Mouse (Mus musculus) A20 (cell line): ENCODE measurements at regions not wholly inside any gene's neighbourhood (a gene's known extent, or its start where the extent isn't known, plus 50 kb on each side); places are given as distances from the start of the nearest gene placed in this dataset.

Source experiments
- DNase-seq: peaks from one replicate; pipeline ENCODE4 v3.0.0-alpha.2; 2011; ENCODE audit warnings: low read depth, low spot score

DNA sequence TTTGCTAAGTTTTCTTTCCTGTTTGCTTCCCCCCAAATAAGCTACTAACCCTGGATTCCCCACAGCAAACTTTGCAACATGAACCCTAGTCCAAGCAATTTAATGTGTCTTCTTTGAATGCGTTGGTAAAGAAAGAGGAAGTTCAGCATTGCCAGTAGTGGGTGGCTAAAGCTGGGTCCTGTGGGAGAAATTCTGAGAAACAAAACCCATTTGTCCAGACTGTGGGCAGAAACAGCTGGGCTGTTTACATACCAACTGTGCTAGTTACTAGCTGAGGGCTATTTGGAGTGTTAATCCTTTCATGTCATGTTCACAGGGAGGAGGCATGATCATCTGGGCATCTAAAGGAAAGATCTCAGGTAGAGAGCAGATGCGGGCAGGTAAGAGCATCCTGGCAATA lies 51.8 kb upstream of the 1190002N15Rik start:
- peak; percentile 21 for DNase-seq

DNA sequence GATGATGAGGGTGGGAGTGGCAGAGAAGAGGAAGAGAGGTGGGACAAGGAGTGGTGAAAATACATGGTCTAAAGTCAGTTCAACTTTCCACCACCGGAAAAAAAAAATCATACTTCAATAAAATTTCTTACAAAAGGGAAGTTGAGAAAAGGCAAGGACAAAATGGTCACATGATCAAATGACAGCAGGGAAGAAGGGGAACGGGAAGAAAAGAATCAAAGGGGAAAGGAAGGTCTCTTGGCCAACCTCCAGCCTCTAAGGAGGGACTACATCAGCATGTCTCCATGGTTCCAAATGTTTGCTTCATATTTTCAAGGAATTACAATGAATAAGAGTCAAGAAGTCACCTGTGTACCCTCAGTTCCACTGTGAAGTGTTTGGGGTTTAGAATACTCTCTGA lies 64.7 kb upstream of the Slc9a9 start:
- no peak for DNase-seq

GRCm38 (mm10) chr9:94606422-94606821 lies 63.3 kb upstream of the Slc9a9 start:
- DNase-seq = no peak

- no peak for DNase-seq
Measured at GRCm38 (mm10) chr9:94607011-94607749, 62.5 kb upstream of the Slc9a9 start.

DNA sequence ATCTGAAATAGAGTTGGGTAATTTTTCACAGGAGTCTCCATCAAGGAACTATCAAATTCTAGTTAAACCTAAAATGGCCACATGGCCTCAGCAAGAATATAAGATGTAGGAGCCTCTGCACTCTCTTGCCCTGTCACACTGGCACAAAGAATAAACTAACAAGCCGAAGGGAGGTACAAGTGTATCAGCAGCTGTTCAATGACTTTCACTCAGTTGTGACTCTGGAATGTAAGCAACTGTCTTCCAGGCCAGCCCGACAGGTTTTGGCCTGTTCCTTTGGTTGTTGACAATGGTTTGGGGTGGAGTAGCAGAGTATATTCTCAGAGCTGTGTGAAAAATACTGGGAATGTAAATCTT lies 62.0 kb upstream of the Slc9a9 start:
- DNase-seq = no peak

GRCm38 (mm10) chr9:94610101-94610500 lies 59.6 kb upstream of the Slc9a9 start:
- DNase-seq = no peak

- DNase-seq = no peak
Measured at GRCm38 (mm10) chr9:94610600-94611337, 58.9 kb upstream of the Slc9a9 start.

GRCm38 (mm10) chr9:94613891-94614671 lies 55.6 kb upstream of the Slc9a9 start:
- DNase-seq = peak; percentile 62

- DNase-seq = no peak
Measured at GRCm38 (mm10) chr9:94615205-94615604, 54.5 kb upstream of the Slc9a9 start.

GRCm38 (mm10) chr9:94618079-94618786 lies 51.5 kb upstream of the Slc9a9 start:
- no peak for DNase-seq
